Mouse (Mus musculus) liver, embryonic 11.5 days (tissue): ENCODE results near the gene Tanc1. TPM values are rescaled to one million over a fixed set of nuclear protein-coding genes. Genes with fewer than 3 reads are reported as not detected.

Experiments used
- ATAC-seq: fragments of 200-750 bp; cut with Nextera tagmentation; replicated peaks from 2 replicates; pipeline ENCODE4 v1.8.0; 2017; ENCODE audit warnings: moderate number of reproducible peaks, mild to moderate bottlenecking, moderate TSS enrichment, moderate library complexity; ENCODE audit not compliant: low FRiP score
- DNase-seq: peaks from one replicate; pipeline ENCODE4 v3.0.0-alpha.2; 2017; ENCODE audit warnings: low spot score
- H3K27ac ChIP-seq: fragments of 300-500 bp; sonication (generic); 2 replicates; pipeline ENCODE4 v1.5.1; 2014; ENCODE audit warnings: mild to moderate bottlenecking, low read depth, low read length, control low read depth
- H3K27me3 ChIP-seq: fragments of 300-500 bp; sonication (generic); replicated peaks from 2 replicates; pipeline ENCODE4 v1.6.1; 2014; ENCODE audit warnings: low read length, mixed read lengths; ENCODE audit not compliant: control insufficient read depth, insufficient read depth
- H3K36me3 ChIP-seq: fragments of 300-500 bp; sonication (generic); 2 replicates; pipeline ENCODE4 v1.6.1; 2014; ENCODE audit warnings: mild to moderate bottlenecking, low read length, moderate library complexity, mixed read lengths; ENCODE audit not compliant: control insufficient read depth, insufficient read depth
- H3K4me1 ChIP-seq: fragments of 300-500 bp; sonication (generic); replicated peaks from 2 replicates; pipeline ENCODE4 v1.6.1; 2014; ENCODE audit warnings: low read length, mixed read lengths; ENCODE audit not compliant: control insufficient read depth, insufficient read depth
- H3K4me2 ChIP-seq: fragments of 300-500 bp; sonication (generic); 2 replicates; pipeline ENCODE4 v1.6.1; 2014; ENCODE audit warnings: mild to moderate bottlenecking, control low read depth, moderate library complexity
- H3K4me3 ChIP-seq: fragments of 300-500 bp; sonication (generic); 2 replicates; pipeline ENCODE4 v1.5.1; 2014; ENCODE audit warnings: low read depth, low read length, control low read depth
- H3K9ac ChIP-seq: fragments of 300-500 bp; sonication (generic); 2 replicates; pipeline ENCODE4 v1.6.1; 2014; ENCODE audit warnings: low read depth, low read length, control low read depth
- H3K9me3 ChIP-seq: fragments of 300-500 bp; sonication (generic); 2 replicates; pipeline ENCODE4 v1.6.1; 2016; ENCODE audit warnings: low read length, inconsistent platforms, mixed read lengths; ENCODE audit not compliant: control insufficient read depth
- WGBS: fragments of 180-500 bp; shearing (Covaris S2); extraction: QIAGEN DNeasy Blood & Tissue Kit; methylation state at CpG from one replicate; pipeline ENCODE4 v1.1.7; 2014; 5-methylcytosine and 5-hydroxymethylcytosine counted together
- polyA plus RNA-seq: library from polyadenylated mRNA; unstranded; fragments of >200 nt; fragmentation: Nextera tagmentation; extraction: Ambion mirVana; gene quantifications from 2 replicates; pipeline ENCODE4 v1.2.1, GENCODE M21; 2014

Tanc1 gene
- polyA plus RNA-seq, 1 experiment from 2014 or later = 12.5 TPM

DNA sequence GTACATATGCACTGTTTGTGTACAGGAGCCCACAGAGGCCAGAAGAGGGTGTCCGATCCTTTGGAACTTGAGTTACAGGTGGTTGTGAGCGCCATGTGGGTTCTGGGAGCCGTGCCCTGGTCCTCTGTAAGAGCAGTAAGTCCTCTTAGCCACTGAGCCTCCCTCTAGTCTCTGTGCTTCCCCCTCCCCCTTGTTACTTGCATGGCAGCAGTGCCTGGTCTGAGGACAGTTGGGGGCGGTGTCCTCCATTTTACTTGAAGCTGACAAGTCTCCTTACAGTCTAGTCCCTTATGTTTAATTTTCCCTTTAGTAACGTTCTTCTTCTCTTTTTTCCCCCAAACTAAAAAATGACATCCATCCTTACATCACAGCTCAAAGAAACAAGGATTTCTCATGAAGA, 8.8 kb downstream of the Tanc1 start:
- Histone ChIP-seq H3K4me3 (no peak overlapping the region), H3K9me3 (no peaks in the 10 kb centered on the region), H3K27ac (no peak overlapping the region), H3K4me2 (no peak overlapping the region), H3K36me3 (no peaks in the 10 kb centered on the region; the same call in 1 of the 2 replicates), H3K9ac (no peak overlapping the region), H3K4me1 (peaks cover 4% of the 10 kb centered on the region; the same call in 1 of the 2 replicates), H3K27me3 (no peaks in the 10 kb centered on the region)
- no peak for ATAC-seq
- 78% methylated on average over 5 of the region's 5 CpGs for WGBS
- DNase-seq = no peak

DNA sequence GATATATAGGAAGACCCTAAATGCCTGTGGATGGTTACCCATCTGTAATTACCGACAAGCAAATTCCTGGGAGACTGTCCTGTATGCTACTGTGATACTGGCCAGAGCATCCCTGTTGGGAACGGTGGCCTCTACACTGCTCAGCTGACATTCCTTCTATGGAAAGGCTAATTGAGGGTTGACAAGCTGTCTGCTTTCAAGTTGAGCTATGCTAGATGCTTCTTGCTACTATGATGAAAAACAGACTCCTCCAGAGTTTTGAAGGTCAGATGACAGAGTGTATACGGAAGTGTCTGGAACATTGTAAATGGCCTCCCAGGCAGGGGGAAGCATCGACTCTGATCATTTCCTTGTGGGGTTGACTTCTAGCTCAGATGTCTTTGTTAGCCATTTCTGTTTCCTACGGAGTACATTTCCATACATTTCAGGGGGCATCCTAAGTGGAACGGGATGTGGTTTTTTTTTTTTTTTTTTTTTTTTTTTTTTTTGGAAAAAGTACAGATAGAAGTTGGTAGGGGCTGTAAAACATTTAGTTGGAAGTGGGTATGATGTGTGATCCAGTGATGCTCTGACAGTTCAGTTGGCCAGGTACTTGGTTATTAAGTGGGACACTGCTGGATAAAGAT, 10.8 kb downstream of the Tanc1 start:
- Histone ChIP-seq H3K27me3 (no peaks in the 10 kb centered on the region), H3K4me1 (0 out of 2 replicates have a peak, but pooled peaks cover 4% of the 10 kb centered on the region), H3K9ac (no peak overlapping the region), H3K9me3 (no peaks in the 10 kb centered on the region), H3K4me3 (no peak overlapping the region), H3K4me2 (no peak overlapping the region), H3K27ac (no peak overlapping the region), H3K36me3 (no peaks in the 10 kb centered on the region; the same call in 1 of the 2 replicates)
- DNase-seq = no peak
- WGBS = 41% methylated on average over 6 of the region's 6 CpGs
- ATAC-seq = peak; percentile 31; the same call in 1 of the 2 replicates

DNA sequence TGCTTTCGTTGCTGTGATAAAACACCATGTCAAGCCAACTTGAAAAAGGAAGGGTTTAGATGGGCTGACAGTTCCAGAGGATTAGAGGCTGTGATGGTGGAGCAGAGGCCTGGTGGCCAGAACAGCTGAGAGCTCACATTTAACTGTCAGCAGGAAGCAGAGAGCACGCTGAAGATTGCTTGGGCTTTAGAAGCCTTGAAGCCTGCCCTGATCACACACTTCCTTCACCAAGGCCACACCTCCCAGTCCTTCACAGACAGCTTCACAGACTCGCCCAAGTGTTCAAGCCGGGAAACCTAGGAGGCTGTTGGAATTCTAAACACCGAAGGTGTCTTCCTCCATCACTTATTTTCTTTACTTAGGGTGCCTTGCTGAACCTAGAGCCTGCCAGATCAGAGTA, 12.0 kb downstream of the Tanc1 start:
- WGBS = 61% methylated on average over 5 of the region's 5 CpGs

DNA sequence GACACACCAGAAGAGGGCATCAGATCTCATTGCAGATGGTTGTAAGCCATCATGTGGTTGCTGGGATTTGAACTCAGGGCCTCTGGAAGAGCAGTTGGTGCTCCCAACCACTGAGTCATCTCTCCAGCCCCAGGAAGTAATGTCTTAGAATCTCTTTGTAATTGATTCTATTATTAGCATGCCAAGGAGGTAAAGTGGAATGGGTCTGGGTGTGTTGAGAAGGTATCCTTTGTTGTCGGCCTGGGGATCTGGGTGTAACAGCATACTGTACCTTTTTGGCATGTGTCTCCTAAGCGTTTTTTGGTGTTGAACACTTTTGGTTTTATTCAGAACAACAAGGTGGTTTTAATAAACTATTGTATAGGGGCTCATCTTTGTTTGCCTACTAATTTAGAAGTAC, 13.6 kb downstream of the Tanc1 start:
- Histone ChIP-seq H3K27ac (no peak overlapping the region), H3K27me3 (no peaks in the 10 kb centered on the region), H3K4me1 (peaks cover 12% of the 10 kb centered on the region), H3K36me3 (no peaks in the 10 kb centered on the region; the same call in 1 of the 2 replicates), H3K4me2 (no peak overlapping the region), H3K9me3 (no peaks in the 10 kb centered on the region), H3K9ac (no peak overlapping the region), H3K4me3 (no peak overlapping the region)
- DNase-seq (no peak), ATAC-seq (no peak)
- WGBS = 74% methylated on average over 2 of the region's 2 CpGs

More for the DNA sequence above, 12.0 kb downstream of the Tanc1 start:
- H3K4me3 ChIP-seq = no peak overlapping the region
- ATAC-seq (no peak), DNase-seq (no peak)
- H3K36me3 ChIP-seq = no peaks in the 10 kb centered on the region; the same call in 1 of the 2 replicates
- no peaks in the 10 kb centered on the region for H3K9me3 ChIP-seq
- H3K27ac ChIP-seq = no peak overlapping the region
- no peak overlapping the region for H3K9ac ChIP-seq
- H3K27me3 ChIP-seq = no peaks in the 10 kb centered on the region
- no peak overlapping the region for H3K4me2 ChIP-seq
- peaks cover 10% of the 10 kb centered on the region for H3K4me1 ChIP-seq

DNA sequence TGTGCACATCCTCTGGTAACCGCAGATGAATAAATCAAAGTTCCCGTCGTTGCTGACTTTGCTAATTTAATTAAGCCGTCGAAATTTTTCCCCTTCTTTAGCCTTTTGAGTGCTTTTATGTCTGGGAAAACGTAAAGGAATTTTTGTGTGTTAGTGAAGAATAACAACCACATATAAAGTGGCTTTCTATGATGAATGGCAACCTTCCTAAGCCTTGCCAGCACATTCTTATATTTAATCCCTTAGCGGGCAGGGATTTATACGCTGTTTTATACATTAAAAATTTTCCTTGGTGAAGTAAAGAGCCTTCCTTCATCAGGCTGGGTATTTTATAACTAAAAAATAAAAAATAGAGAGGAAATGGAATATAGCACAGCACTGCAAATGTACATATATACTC, 14.1 kb downstream of the Tanc1 start:
- Histone ChIP-seq H3K36me3 (no peaks in the 10 kb centered on the region; the same call in 1 of the 2 replicates), H3K9ac (no peak overlapping the region), H3K4me2 (no peak overlapping the region), H3K9me3 (no peaks in the 10 kb centered on the region), H3K27ac (no peak overlapping the region), H3K27me3 (no peaks in the 10 kb centered on the region), H3K4me1 (peaks cover 12% of the 10 kb centered on the region), H3K4me3 (no peak overlapping the region)
- WGBS = 78% methylated on average over 8 of the region's 8 CpGs
- ATAC-seq (no peak), DNase-seq (no peak)

DNA sequence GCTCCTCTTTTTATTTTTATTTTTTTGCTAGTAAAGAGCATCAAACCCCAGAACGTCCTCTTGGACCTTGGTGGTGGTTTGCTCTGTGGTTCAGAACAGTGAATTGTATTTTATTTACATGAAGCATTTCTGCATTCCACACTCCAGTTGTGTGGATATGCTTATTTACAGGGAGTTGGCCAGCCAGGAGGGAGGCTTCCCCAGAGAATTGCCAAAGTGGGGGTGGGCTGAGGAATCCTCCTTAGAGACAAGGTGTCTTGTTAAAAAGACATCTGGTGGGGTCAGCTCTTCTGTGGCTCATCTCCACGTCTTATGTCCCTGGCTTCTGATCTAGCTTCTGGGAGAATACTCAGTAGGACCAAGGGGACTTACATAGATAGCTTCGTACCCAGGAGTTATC, 14.6 kb downstream of the Tanc1 start:
- Histone ChIP-seq H3K4me1 (peaks cover 12% of the 10 kb centered on the region), H3K27ac (no peak overlapping the region), H3K27me3 (no peaks in the 10 kb centered on the region), H3K36me3 (no peaks in the 10 kb centered on the region; the same call in 1 of the 2 replicates), H3K4me3 (no peak overlapping the region), H3K9me3 (no peaks in the 10 kb centered on the region), H3K4me2 (no peak overlapping the region), H3K9ac (no peak overlapping the region)
- DNase-seq (no peak), ATAC-seq (no peak)
- 67% methylated on average over 3 of the region's 3 CpGs for WGBS

DNA sequence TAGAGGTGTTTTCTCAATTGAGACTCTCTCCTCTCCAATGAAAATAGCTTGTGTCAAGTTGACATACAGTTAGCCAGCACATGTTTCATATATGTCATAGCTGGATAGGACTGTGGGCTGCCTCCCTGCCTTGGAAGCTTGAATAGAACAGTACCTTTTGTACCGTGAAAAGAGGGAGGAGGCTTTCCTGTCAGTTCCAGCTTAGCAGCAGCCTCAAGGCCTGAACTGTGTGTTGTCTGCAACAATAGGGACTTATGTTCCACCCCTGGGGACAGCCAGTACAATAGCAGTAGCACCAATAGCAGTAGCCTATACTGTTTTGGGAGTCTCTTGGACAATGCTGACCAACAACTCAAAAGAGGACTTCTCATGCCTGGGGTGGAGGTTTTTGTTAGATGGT, 15.7 kb downstream of the Tanc1 start:
- 59% methylated on average over 1 of the region's 1 CpGs for WGBS
- Histone ChIP-seq H3K4me3 (no peak overlapping the region), H3K4me1 (peaks cover 8% of the 10 kb centered on the region), H3K27me3 (no peaks in the 10 kb centered on the region), H3K9me3 (no peaks in the 10 kb centered on the region), H3K27ac (no peak overlapping the region), H3K9ac (no peak overlapping the region), H3K36me3 (no peaks in the 10 kb centered on the region; the same call in 1 of the 2 replicates), H3K4me2 (no peak overlapping the region)
- DNase-seq (no peak), ATAC-seq (no peak)

DNA sequence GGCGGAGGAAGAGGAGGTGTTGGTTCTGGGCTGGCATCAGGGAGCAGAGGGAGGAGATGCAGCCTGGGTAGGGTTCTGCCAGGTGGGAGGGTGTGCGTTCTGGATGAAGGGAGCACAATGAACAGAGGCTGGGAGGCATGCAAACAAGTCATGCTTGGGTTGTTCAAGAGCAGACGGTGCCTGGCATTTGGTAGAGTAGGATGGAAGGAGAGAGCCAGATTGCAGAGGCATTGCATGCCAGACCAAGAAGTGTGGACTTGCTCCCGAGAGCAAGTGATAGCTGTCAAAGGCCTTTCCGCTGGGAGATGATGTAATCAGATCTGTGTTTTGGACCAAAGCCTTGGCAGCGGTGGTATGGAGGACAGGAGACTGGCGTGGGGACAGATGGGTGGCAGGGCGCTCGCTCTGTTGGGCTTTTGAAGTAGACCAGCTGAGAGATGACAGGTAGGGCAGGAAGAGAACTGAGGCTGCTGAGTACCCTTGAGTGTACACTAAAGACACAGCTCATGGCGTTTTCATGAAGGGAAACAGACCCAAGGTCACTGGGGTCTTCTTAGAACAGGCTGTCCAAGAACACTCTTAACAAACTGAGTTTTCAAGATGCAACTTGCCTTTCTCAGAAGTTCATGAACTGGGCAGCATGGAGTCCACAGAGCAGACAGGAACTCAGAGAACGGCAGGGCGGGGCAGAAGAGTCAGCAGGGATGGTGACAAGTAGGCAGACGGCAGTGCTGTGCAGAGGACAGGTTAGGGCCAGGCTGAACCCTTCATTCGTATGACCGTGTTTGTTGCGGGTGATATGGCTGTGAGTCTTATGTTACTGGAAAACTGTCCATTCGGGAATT, 16.4 kb downstream of the Tanc1 start:
- H3K9ac ChIP-seq = no peak overlapping the region
- no peak overlapping the region for H3K4me3 ChIP-seq
- peaks cover 8% of the 10 kb centered on the region for H3K4me1 ChIP-seq
- no peak overlapping the region for H3K4me2 ChIP-seq
- ATAC-seq = no peak
- no peaks in the 10 kb centered on the region for H3K27me3 ChIP-seq
- no peak overlapping the region for H3K27ac ChIP-seq
- 74% methylated on average over 17 of the region's 17 CpGs for WGBS
- no peak for DNase-seq
- H3K9me3 ChIP-seq = no peaks in the 10 kb centered on the region
- no peaks in the 10 kb centered on the region; the same call in 1 of the 2 replicates for H3K36me3 ChIP-seq
